Mouse (Mus musculus): Measurements from ENCODE around the gene Rpl3.

Rpl3 gene

GRCm38 (mm10) chr15:80091121-80091955 is at the start of gene Rpl3, which contains the start of gene Syngr1:
Gene Rpl3, minus strand, starts transcription at chr15:80091868.
Gene Syngr1, plus strand, starts transcription at chr15:80091334.
- under 1% methylated on average over 82 of the region's 86 CpGs for WGBS

DNA sequence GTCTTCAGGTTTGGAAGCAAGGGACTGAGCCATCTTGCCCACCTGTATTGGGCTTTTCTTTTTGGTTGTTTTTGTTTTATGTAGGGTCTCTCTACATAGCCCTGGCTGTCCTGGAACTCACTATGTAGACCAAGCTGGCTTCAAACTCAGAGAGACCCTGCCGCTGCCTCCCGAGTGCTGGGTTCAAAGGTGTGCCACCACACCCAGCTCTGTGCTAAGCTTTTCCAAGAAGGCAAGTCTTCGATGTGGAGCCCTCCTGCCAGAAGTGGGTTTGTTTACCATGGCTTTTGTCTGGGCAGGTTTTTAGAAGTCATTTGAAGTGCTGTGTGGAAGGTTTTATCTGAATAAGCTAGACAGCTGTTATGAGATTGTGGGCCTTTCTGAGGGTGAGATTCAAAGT is 49.2 kb upstream of the Rpl3 start:
- WGBS = 95% methylated on average over 3 of the region's 3 CpGs

GRCm38 (mm10) chr15:80140302-80140701 is 48.6 kb upstream of the Rpl3 start:
- 99% methylated on average over 2 of the region's 2 CpGs for WGBS

- WGBS = 16% methylated on average over 17 of the region's 17 CpGs
Measured at GRCm38 (mm10) chr15:80137945-80138791, 46.5 kb upstream of the Rpl3 start.

DNA sequence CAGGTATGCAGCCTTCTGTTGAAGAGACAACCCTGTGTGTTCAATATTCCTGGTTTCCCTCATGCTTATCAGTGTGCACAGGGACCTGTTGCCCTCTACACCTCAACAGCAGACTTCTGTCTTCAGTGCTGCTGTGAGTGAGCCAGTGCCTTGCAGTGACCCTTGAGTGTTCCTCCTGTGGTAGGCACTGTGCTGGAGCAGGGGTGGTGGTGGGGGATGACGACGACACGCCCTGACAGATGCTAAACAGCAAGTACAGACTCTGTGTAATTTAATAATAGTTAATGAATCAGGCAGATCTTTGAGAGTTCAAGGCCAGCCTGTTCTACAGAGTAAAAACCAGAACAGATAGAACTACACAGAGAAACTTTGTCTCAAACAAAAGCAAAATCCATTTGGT is 45.0 kb upstream of the Rpl3 start:
- 93% methylated on average over 3 of the region's 3 CpGs for WGBS

DNA sequence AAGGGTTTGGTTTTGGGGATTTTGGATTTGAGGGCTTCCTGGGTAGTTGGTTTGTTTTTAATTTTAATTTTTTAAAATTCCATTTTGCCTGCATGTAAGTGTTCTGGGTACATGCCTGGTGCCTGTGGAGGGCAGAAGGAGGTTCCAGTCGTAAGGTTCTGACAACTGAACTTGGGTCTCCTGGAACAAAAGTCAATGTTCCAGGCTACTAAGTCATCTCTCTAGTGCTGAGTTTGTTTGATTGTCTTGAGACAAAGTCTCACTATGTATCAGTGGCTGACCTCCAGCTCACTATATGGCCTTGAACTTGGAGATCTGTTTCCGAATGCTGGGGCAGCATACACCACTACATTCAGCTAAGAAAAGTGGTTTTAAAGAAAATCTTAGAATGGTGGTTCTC is 43.8 kb upstream of the Rpl3 start:
- WGBS = 89% methylated on average over 2 of the region's 2 CpGs

- 51% methylated on average over 9 of the region's 9 CpGs for WGBS
Measured at GRCm38 (mm10) chr15:80134450-80134847, 42.8 kb upstream of the Rpl3 start.

GRCm38 (mm10) chr15:80133682-80134449 is 42.2 kb upstream of the Rpl3 start:
- 7% methylated on average over 14 of the region's 14 CpGs for WGBS

GRCm38 (mm10) chr15:80132993-80133586 is 41.4 kb upstream of the Rpl3 start, which contains the start of gene Tab1:
Gene Tab1, plus strand, starts transcription at chr15:80133127.
- under 1% methylated on average over 59 of the region's 59 CpGs for WGBS

GRCm38 (mm10) chr15:80132452-80132851 is 40.8 kb upstream of the Rpl3 start:
- 64% methylated on average over 9 of the region's 9 CpGs for WGBS

DNA sequence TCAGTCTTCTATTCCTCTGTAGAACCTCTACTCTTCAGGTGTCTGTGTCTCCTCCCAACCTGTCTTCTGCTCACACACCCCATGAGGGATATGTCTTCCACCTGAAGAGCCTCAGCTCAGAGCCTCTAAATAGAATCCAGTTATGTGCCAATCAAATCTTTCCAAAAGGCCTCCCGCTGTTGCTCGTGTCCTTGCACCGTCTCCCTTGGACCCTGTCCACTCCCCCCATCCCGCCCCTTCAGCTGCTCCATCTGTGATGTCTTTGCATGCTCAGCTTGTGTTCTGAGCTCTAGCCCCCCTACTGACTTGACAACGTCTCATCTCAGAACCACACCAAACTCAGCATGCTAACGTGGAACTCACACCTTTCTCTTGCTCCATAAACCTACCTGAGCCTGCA is 39.8 kb upstream of the Rpl3 start:
- WGBS = 66% methylated on average over 6 of the region's 6 CpGs

- WGBS = 87% methylated on average over 5 of the region's 5 CpGs
Measured at GRCm38 (mm10) chr15:80130689-80131088, 39.0 kb upstream of the Rpl3 start.

DNA sequence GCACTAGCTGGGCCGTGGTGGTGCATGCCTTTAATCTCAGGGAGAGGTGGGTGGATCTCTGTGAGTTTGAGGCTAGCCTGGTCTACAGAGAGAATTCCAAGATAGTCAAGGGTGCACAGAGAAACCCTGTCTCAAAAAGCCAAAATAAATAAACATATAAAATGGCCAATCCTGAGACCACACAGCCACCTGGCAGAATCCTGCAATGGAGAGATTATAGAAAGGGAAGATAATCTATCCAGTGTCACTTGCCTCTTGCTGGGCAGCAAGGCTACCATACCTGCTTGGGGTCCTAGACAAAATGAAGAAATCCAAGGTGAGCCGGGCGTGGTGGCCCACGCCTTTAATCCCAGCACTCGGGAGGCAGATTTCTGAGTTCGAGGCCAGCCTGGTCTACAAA is 38.3 kb upstream of the Rpl3 start:
- 92% methylated on average over 6 of the region's 6 CpGs for WGBS

DNA sequence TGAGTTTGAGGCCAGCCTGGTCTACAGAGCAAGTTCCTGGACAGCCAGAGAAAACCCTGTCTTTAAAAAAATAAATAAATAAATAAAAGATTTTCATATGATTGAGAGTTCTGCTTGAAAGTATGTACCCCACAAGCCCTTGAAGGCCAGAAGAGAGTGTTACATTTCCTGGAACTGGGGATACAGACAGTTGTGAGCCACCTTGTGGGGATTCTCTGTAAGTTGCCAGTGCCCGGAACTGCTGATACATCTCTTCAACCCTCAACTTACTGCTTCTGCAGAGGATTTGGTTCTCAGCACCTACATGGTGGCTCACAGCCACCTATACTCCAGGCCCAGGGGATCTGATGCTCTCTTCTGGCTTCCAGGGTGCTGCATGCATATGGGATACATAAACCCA is 35.5 kb upstream of the Rpl3 start:
- WGBS = 50% methylated on average over 1 of the region's 1 CpGs

GRCm38 (mm10) chr15:80124651-80125050 is 33.0 kb upstream of the Rpl3 start:
- 86% methylated on average over 4 of the region's 4 CpGs for WGBS

DNA sequence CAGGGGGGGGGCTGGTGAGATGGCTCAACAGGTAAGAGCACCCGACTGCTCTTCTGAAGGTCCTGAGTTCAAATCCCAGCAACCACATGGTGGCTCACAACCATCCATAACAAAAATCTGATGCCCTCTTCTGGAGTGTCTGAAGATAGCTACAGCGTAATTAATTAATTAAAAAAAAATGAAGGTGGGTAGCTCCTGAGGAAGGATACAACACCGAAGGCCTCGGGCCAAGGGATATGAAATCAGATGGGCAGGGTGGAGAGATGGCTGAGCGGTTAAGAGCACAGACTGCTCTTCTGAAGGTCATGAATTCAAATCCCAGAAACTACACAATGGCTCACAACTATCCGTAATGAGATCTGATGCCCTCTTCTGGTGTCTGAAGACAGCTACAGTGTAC is 30.8 kb upstream of the Rpl3 start:
- 93% methylated on average over 6 of the region's 6 CpGs for WGBS

- whole genome bisulfite sequencing = 69% methylated on average over 9 of the region's 9 CpGs
Measured at GRCm38 (mm10) chr15:80121721-80122325, 30.2 kb upstream of the Rpl3 start.

DNA sequence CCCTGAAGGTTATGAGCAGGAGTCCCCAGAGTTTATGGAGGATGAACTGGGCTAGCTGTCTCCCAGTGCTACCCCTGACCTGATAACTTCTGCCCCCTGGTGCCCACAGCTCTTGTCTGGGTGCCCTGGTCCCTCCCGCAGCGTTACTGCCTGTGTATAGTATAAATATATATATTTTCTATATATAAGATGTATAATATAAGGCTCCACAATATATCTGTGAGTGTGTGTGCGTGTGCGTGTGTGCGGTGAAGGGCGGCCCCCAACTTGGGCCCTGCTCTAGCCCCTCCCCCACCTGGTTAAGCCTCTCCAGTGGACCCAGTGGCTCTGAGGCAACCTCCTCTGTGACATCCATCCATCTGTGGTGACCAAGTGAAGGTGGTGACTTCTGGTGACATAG is 27.4 kb upstream of the Rpl3 start:
- 79% methylated on average over 6 of the region's 6 CpGs for WGBS

GRCm38 (mm10) chr15:80117154-80117553 is 25.5 kb upstream of the Rpl3 start:
- 54% methylated on average over 8 of the region's 8 CpGs for WGBS

DNA sequence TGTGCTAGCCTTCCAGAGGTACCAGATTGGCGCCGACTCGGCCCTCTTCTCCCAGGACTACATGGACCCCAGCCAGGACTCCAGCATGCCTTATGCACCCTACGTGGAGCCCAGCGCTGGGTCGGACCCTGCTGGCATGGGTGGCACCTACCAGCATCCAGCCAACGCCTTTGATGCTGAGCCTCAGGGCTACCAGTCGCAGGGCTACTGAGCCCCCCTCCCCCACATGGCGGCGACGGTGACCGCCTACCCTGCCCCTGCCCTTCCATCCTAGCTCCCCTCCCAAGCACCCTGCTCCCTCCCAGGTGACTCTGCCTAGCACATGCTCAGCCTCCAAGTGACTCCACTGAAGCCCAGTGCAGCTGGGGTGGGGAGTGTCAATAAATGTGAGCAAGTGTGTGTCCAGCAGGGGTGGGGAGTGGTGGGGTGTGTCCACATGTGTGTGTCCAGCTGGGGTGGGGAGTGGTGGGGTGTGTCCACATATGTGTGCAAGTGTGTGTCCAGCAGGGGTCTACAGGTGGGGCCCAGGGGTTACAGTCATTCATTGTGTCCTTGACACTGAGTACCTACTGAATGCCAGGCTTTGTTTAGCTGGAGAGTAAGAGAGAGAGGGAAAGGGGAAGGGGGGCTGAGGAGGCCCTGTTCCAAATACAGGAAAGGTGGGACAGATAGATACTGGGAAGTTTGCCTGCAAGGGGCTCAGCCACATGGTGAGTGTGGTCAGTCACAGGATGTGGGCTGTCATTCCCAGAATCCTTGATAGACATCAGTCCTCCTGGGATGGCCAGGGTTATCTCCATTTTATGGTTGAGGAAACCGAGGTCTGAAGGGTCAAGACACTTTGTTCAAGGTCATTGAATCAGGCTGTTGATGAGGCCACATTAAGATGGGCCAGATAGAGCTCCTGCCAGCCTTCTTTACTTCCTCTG is 24.5 kb upstream of the Rpl3 start:
- 69% methylated on average over 13 of the region's 13 CpGs for WGBS
